Mouse (Mus musculus) myocyte (in vitro differentiated cells): ENCODE measurements around the gene 9230112D13Rik.

Experiments
- E2F4 ChIP-seq: IDR thresholded peaks from one replicate; pipeline ENCODE4 v1.6.1; 2011; ENCODE audit warnings: mild to moderate bottlenecking, control low read depth, moderate library complexity; ENCODE audit not compliant: insufficient read depth
- MYOD1 ChIP-seq, 3 experiments: IDR thresholded peaks; one replicate each; pipeline ENCODE4 v1.6.1; 2011; ENCODE audit warnings: control low read depth in 2 of 3, low read depth in 2 of 3, mild to moderate bottlenecking in 2 of 3, moderate library complexity in 1 of 3; ENCODE audit not compliant: insufficient read length in 2 of 3, control insufficient read depth in 1 of 3
- MYOG ChIP-seq, 3 experiments: IDR thresholded peaks; one replicate each; pipeline ENCODE4 v1.6.1; 2011; ENCODE audit warnings: control low read depth in 2 of 3, low read depth in 2 of 3, mild to moderate bottlenecking in 2 of 3; ENCODE audit not compliant: insufficient read length in 2 of 3, control insufficient read depth in 1 of 3, insufficient read depth in 1 of 3
- POLR2A ChIP-seq: IDR thresholded peaks from one replicate; pipeline ENCODE4 v1.6.1; 2011; ENCODE audit warnings: low read depth, mild to moderate bottlenecking, control low read depth, moderate library complexity; ENCODE audit not compliant: insufficient read length
- USF1 ChIP-seq: IDR thresholded peaks from one replicate; pipeline ENCODE4 v1.6.1; 2011; ENCODE audit warnings: low read depth, mild to moderate bottlenecking, control low read depth, moderate library complexity

DNA sequence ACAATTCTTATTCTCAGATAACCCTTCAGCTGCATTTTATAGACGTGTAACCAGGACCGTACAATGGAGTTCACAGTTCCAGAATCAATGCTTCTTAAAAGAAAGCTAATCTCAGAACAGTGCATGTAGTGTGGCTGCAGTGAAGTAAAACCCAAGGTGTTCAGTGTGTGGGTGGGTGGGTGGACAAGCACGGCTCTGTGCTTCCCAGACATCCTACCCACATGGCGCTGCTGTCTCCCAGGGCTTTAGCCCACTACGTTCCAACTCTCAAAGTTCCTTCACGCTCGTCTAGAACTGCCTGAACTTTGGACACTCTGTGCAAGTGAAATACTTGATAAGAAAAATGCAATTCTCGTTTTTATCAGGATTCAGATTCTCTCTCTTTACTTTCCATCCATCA is at the start of gene 9230112D13Rik:
- TF ChIP-seq USF1 = no peak
- TF ChIP-seq POLR2A = no peak
- no peak for TF ChIP-seq MYOG (IDR thresholded peaks at IDR 0.05; ENCODE audit: control insufficient read depth in 1 of 3, insufficient read depth in 1 of 3, insufficient read length in 2 of 3, low read depth in 2 of 3)
- TF ChIP-seq MYOD1 (IDR thresholded peaks at IDR 0.05; ENCODE audit: control insufficient read depth in 1 of 3, insufficient read length in 2 of 3, low read depth in 2 of 3) = no peak
- TF ChIP-seq E2F4 = no peak
